Mouse (Mus musculus) thymus, postnatal 14 days (tissue): ENCODE measurements at regions not wholly inside any gene's neighbourhood (a gene's known extent, or its start where the extent isn't known, plus 50 kb on each side); places are given as distances from the start of the nearest gene placed in this dataset.
A peak's percentile ranks its signal among the peaks of the same experiment; 100 is the strongest.

Experiments
- DNase-seq: peaks from one replicate; pipeline ENCODE4 v3.0.0; 2021

DNA sequence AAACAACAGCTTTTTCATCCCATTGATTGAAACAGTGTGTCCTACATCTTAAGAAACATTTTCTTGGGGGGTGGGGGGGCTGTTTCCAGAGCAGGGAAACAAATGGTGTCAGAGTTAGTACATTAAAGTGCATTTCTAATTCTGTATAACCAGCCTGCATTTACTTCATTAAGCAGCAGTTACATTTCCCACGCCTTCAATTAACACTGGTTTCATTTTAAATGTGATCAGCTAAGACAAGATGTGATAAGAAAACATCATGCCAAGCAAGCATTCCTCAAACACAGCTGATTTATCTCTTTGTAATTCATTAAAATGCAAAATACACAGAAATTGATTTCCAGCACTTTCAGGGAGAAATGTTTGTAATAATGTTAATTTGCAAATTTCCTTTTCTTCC is 122.0 kb downstream of the Olfr1505 start:
- no peak for DNase-seq

DNA sequence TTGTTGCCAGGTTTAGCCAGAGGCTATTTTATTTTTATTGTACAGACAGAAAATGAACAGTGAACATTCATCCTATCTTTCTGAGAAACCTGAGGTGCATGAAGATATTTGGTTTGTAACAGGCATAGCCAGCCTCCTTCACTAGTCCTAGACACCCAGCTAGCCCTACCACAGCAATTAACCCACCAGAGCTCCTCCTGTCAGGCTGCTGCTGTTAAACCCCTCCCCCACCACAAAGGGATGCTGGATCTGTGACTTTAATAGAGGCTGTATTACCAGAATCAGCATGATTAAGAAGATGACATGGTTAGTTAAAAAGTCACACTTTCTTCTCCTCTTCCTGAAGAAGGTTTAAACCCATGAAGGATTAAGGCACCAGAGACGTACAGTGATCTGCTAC is 122.5 kb downstream of the Olfr1505 start:
- DNase-seq: no peak

DNA sequence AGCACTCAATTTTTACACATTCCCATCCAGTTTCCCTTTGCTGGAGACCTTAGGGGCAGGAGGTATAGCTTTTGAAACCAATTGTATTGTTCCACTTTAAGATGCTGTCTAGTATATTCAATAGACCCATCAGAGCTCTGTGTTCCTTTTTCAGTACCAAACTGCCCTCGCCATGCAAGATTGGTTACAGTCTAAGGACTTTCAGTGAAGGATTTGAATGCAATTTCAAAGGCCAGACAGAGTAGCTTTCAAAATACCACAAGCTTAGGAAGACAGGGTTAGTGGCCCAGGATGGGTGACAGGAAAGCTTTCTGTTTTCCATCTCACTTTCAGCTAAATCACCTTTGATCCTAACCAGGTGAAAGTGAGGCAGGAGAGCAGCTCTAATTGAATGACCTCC is 123.4 kb downstream of the Olfr1505 start:
- DNase-seq: no peak

DNA sequence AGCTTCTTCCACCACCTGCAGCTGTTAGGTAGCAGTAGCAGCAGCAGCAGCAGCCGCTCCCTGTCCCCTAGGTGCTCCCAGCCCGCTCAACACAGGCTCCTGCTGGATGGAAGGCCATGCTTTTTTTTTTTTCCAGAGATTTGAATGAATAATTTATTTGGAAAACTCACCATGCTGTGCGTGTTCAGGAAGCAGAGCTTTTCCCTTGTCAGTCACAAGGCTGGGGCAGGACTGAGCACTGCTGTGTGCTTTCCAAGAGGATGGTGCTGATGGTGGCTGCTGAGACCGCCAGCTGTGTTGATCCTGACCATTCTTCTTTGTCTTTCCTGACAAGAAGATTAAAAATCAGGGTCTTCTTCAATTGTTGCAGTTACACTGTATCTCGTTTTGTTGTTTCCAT is 129.4 kb downstream of the Olfr1505 start:
- no peak for DNase-seq

DNA sequence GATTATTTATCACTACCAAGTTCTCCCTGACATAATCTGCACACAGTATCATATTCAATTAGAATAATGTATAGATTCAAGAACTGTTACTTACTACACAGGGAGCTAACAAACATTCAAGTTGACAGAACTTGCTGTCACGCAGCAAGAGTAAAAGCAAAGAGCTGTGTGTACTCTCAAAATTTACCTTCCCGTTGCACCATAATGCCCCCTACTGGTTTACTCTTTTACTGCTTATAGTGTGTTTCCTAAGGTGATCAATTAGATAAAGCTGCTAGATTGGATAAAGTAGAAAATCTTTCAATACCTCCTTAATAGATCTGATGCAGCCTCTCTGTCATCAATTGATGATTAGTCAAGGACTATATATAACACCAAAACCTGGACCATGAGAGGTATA is 132.1 kb downstream of the Olfr1505 start:
- no peak for DNase-seq

DNA sequence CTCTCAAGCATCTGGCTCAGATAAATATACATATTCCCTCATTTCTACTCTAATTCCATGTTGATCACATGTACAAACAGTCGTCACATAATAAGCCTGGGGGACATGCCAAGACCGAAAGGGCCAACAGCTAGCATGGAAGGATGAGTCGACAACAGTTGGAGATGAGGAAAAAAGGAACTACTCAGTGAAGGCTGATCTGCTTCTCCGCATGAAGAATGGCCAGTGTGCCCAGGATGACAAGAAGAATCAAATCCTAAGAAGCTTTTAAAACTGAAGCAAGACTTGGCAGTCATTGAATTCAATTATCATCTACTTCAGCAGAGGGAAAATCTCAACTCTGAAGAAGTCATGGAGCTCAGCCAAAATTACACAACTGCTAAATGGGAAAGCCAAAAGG is 138.7 kb downstream of the Olfr1505 start:
- DNase-seq: no peak

DNA sequence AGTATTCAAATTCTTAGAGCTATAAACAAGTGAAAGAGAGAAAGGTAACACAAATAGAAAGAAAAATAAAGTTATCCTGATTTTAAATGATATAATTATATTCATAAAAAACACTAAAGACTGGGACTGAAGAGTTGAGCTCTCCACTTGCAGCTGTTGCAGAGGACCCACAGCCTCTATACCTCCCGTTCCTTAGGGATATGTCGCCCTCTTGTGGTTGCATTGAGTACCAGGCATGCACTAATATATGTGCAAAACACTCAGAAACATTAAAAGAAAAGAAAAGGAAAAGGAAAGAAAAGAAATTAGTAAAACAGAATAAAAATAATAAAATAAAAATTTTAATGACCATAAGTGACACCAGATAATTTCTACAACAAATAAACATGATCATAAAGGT is 167.2 kb downstream of the Olfr1505 start:
- peak; percentile 30 for DNase-seq

DNA sequence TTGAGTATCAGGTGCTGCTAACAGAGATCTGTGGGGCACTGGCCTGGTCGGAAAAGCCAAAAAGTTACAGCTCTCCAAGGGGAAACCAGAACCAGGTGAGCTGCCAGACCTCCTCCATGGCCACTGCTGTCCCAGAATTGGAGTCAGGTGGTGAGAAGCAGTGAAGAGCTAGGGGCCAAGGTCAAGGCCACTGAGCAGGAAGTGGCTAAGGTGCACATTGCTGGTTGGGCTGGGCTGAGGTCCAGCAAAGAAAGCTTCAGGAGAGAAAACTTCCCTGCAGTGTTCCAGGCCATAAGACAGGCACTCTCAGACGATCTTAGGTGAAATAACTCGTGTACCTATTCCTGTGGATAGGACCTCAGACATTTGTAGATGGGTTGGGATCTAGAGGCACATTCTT is 171.4 kb downstream of the Olfr1505 start:
- no peak for DNase-seq

DNA sequence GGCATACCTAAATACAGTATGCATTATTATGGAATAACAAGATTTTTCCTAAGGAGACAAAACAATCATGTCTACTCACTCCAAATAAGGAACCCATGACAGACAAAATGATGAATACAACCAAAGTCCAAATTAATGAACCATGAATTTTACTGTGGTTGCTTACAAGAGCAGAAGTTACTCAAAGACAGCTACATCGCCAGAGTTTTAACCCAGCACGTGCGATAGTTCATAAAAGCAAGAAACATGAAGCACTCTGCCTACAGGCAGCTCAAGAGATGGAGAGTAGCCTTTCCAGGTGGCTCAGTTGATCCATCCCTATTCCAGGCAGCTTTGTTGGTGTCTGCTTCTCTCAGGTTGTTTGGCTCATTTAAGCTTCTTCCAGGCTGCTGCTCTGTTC is 176.8 kb downstream of the Olfr1505 start:
- no peak for DNase-seq

DNA sequence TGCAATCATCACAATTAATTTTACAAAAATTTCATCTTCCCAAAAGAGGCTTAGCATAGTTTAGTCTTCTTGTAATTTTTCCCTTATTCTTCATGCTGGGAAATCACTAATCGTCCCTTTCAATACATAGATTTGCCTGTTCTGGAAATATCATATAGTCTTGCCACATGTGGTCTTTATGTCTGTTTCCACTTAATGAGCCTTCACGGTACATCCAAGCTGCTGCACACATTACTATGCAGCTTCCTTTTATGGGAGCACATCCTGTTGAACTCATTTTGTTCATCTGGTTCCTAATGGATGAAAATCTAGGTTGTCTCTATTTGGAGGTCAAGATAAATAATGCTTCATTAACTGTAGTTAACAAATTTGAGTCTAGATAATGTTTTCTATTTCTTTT is 180.9 kb downstream of the Olfr1505 start:
- DNase-seq: no peak

DNA sequence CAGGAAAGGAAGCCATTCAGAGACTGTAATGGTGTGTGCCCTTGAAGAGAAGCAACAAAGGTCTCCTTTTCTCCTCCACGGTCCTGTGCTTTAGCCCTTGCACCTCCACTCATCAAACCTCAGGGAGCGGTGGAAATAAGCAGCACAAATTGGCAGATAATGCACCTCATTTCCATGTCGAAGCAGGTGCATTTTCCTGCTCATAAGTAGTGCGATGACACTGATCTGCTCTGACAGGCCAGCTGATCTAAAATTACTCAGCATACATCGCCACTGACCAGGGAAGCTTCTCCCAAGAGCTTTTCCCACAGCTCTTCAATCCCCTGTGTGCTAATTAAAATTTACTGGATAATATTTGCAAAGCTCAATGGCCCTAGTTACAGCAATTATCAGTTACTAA is 182.9 kb downstream of the Olfr1505 start:
- no peak for DNase-seq

DNA sequence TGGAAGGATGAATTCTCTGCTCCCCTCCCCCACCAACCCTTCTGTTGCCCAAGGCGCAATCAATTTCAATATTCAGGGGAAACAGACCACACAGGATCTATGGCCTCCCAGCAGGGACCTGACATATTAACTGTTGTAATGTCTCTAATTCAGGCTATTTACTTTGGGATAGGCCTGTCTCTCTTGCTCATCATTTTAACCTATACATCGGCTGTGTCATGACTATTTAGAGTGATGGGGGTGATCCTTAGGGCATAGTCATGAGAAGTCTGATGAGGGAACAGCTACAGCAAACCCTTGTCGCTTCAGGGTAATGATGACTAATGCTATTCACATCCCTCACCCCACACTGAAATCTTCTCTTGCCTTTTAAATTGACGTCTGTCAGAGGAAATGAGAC is 195.8 kb downstream of the Olfr1505 start:
- DNase-seq: no peak

DNA sequence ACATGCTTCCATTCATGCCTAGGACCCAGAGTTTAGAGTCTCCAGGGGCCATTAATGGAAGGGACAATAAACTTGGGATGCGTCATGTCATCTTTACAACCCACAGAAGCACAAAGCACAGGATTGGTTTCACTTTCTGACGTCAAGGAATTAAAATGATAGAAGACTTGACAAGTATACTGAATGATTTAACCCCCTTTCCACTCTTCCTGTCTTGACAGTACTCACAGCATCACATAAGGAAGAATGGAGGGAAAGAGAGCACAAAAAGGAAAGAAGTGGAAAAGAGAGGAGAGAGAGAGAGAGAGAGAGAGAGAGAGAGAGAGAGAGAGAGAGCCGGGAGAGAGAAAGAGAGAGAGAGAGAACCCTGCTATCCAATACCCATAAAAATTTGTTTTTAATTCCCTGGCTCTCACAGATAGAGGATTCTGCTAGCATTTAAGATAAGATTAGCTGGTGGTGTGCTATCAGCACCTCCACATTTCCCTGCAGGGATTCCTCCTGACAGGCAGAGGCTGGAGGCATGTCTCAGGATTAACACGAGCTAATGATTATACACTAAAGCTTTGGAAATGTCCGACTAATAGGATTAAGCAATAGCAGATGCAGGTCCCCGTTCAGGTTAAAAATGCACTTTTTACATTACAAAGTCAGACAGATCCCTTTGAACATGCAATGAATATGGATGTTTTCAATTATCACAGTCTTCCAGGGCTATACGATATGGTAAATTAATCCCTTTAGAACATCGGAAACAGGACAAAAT is 210.2 kb downstream of the Olfr1505 start:
- DNase-seq: no peak

DNA sequence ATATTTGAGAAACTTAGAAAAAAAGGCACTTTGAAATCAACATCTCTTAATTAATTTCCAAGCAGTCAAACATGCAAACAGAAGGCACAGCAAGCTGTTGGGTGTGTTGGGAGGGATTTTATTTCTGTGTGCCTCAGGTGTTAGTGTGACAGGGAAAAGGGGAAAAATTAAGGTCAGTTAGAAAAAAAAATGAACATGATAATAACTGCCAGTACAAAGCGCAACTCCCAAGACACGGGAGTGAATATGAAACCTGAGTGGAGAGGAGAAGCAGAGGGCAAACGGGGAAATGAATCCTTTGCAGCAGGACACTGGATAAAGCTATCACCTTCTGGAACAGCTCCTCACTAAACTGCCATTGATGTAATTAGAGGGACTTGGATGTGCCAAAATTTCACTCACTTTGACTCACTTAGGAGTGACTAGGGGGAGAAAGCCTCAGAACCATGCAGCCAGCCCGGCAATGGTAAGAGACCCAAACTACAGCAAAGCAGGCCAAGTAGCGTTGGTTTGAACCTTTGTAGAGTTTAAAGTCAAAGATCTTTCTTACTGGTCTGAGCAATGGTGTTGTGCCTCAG is 211.0 kb downstream of the Olfr1505 start:
- no peak for DNase-seq

DNA sequence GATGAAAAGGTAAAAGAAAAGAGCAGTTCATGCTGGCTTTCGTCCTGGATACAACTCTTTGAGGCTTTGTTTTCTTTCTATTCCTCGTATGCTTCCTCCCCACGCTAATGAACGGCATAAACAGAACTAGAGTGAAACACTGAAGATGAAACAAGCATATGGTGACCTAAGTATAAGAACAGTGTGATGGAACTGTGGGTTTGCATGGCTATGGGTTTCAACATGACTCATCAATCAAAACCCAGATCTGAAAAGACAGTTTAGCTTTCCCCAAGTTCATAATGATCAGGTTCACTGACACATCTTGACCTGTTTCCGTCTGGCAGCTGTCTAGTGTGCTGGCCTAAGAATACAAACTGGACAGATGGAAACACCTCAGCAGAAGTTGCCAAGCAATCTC is 211.7 kb downstream of the Olfr1505 start:
- DNase-seq: no peak

DNA sequence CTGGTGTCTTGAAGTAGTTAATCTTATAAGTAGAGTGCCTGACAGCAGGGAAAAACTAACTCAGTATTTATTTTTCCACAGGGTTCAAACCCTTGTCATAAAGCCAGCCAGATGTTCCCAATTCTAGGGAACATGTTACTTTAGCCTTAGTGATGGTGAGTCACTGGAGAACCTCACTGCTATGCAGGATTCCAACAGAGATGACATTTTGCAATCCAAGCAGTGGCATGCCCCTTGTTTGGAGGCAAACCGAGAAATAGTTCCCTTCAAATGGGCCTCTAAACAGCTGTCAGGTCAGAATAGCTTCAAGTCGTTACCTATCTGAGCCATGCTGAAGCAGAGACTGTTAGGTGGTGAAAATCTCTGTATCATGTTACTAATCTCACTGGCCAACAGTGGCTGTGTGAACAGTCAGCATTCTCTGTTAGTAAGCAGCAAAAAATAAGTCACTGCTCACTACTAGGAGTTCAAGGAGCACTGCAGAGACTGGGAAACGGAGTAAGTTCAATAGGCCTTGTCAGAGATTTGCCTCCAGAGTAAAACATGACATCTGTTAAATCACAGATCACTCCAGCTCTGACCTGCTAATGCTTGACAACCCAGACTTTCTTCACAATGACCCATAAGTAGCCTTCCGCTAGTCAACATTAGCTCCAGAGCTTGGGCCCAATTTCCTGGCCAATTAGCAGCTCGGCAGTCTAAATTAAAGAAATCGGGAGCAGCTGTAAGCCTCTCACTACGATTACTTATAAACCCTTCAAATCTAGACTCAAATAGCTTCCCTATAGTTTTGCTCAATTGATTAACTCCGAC is 215.3 kb downstream of the Olfr1505 start:
- DNase-seq: no peak

DNA sequence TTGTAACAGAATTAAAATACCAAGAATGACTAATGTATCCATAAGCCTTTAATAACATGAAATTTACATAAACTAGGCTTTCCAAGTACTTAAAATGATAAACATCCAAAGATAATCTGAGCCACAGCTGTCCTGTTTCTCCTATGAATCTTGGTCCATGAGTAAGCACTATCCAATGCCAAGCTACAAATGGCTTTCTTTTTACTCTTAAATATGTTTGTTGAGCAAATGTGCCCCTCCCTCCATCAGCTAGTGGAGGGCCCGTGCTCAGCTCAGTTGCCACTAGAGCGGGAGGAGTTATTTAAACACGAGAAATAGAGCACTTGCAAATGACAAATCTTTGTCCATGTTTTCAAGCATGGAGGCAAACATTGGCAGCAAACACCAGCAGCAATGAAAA is 247.9 kb downstream of the Olfr1505 start:
- no peak for DNase-seq

DNA sequence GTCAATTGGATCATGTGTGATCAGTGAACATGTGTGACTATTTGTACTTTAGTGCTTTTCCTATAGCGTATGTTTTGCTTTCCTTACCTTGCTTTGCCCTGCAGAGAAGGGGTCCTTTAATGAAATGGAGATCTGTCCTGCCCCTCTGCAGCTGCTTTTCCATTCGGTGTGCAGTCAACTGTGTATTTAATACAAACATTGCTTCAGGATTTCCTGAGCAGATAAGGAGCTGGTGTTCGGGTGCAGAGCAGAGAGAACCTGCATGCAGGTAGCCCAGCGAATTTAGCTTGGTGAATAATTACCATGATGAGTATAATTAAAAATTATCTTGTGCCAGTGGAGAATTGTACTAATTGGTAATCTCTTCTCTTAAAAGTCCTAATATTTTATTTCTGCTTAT is 249.4 kb downstream of the Olfr1505 start:
- no peak for DNase-seq

DNA sequence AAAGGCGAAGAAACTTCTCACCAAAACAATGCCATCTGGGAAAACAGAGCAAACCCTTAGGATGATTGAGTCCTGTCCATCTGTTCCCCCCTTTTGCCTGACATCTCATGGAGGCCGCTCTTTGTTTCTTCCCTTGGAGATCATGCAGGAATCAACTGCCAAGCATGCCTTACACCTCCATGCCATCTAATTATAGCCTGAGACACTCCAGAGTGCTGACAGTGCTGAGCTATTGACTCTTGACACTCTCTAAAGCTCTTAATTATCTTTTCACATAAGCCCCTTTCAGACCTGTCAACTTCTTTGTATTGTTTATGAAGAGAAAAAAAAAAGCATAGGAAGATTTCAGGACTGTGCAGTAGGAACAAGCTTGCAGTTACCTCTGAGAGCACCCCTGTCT is 252.4 kb downstream of the Olfr1505 start:
- DNase-seq: no peak

DNA sequence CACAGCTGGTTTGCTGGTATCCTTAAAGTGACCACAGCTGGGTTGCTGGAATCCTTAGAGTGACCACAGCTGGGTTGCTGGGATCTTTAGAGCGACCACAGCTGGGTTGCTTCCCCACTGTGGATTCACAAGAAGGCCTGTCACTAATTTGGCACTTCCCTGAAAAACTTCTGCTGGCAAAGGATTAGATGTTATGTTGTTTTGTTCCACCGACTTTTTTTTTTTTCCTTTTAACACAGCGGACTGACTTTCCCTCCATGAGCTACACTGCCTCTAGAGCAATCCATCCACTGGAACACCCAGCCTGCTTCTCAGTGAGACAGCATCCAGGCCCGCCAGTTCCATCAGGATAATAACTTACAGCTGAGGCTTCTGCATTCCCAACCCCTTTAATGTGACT is 266.9 kb downstream of the Olfr1505 start:
- DNase-seq: no peak

DNA sequence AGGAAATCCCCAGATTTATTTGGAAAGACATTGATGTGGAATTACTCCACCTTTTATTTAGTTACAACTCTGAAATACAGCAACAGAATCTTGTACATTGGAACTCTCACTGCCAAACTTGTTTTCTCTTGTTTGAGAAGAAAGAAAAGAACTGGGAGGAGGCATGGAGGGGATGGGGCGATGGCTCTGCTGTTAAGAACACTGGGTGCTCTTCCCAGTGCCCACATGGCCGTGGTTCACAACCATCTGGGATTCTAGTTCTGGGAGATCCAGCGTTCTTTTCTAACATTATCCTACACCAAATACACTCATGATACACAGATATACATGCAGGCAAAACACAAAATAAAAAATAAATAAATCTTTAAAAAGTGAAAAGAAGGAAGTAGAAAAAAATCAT is 267.6 kb downstream of the Olfr1505 start:
- DNase-seq: no peak

DNA sequence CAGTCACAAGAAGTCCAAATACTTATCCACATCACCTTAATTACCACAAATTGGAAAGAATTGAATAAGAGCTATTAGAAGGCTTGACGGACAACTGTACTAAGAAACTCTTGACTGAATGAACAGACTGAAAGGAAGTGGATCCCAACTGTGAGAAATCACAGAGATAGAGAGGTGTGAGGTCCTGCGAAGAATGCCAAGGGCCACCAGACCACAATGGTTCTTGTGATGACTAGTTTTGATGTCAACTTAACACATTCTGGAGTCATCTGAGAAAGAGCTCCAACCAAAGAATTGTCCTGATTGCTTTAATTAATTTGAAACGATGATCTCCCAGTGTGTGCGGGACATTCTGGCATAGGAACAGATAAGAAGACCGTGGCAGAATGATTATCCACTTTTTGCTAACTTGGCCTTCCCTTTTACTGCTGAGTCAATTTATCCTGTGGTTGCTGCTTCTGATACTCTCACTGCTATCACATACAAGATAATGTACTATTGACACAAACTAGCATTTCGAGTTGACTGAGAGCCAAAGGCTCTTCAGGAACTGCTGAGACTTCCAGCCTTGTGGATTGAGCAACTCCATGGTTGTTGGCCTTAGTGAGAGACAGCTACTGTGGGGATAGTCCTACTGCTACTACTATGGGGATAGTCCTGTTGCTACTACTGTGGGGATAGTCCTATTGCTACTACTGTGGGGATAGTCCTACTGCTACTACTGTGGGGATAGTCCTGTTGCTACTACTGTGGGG is 268.5 kb downstream of the Olfr1505 start:
- no peak for DNase-seq

DNA sequence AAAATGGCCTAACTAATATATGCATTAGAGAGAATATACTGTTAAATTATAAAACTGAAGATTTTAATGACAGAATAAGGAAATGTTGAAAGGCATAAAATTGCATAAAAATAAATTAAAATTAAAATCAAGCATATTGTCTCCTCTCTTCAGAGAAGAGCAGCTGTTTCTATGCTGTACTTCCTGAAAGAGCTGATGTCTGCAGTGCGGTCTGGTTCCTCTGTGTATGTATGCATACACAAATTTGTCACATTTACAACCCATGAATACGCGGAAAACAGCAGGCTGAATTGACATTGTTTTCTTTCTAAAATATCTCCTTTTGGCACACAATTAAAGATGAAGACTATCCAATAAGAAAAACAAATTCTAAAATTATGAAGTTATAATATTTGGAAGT is 278.5 kb downstream of the Olfr1505 start:
- no peak for DNase-seq

DNA sequence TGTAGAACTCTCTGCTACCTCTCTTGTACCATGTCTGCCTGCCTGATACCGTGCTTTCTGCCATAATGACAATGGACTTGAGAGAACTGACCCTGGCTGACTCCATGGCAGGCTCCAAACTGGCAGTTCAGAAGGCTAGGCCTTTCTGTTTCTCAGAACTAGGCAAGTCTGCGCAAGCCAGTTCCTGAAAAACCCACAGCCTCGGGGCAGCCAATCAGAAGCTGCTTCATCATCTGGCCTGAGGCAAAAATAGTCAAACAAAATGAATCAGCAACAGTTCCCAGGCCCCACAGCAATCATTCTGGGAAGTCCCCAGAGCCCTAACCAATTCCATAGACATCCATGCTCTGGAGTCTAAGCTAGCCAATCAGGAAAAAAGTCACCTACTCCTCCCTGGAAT is 284.5 kb downstream of the Olfr1505 start:
- DNase-seq: no peak
